Mouse (Mus musculus) lung, postnatal 0 days (tissue): Measurements from ENCODE around the gene Ggt5.

ENCODE experiments used
- CTCF ChIP-seq: IDR thresholded peaks from 2 replicates; pipeline ENCODE4 v1.5.1; 2016; ENCODE audit warnings: antibody characterized with exemption, mild to moderate bottlenecking
- EP300 ChIP-seq: IDR thresholded peaks from 2 replicates; pipeline ENCODE4 v1.6.1; 2016; ENCODE audit warnings: antibody characterized with exemption, mild to moderate bottlenecking, control low read depth

DNA sequence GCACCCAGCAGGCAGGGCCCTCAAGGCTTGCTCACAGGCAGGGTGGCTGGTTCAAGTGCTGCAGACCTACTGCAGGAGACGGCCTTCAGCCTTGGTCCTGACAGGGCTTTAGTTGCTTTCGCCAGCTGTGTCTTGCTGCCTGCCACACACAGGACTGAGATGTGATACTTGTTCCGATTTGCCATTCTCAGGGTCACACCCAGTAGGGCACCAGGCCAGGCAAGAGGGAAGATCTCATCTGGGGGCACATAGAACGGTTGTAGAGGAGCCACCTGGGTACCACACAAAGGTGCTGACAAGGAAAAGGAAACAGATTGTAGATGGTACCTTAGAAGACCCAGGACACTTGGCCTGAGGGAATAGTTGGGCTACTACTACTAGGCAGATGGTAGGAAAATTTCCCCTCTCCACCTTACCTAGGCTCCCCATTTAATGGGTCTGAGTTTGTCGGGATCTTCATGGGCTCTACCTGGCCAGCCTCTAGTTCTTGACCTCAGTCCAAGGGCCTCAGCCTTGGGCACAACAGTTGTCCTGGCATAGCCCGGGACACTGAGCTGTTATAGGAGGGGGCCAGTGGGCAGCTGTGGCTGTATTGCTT, 75.6 kb downstream of the Ggt5 start:
- TF ChIP-seq CTCF = no peak
- no peak for TF ChIP-seq EP300
